30 mouse cellular contexts compared by ENCODE assay signal in the genomic region with DNA sequence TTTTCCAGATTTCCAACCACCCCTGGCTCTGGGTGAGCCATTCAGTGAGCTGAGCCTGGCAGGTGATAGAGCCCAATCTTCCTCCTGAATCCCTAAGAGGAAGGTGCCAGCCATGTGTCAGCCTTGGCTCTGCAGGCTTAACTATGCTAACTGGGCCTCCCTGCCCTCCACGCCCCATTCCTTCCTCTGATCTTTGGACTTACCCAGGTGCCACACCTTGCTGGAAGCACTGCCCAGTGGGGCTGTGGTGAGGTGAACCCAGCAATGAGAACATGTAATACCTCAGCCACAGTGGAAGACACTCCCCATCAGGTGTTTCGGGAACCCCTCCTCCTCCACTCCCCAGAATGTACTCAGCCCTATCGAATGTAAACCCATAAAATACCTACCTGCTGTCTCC. TPM values are rescaled to one million over a fixed set of nuclear protein-coding genes. Genes with fewer than 3 reads are reported as not detected.
DNase-seq lines count a peak whose midpoint lies in the region; ATAC-seq and TF ChIP-seq lines count a peak whose summit lies in the region.
"Had no signal": no experiment of that assay in that cellular context is flagged by ENCODE, and none has a peak within 500 bp of the region (broad histone marks: within the 10 kb centered on the region; RNA-seq: fewer than 3 reads in every experiment).

No protein-coding gene starts in this region.

- H3K27ac ChIP-seq in intestine, embryonic 14.5 days (ENCODE audit: low read depth): peak overlapping the region; percentile 29; the same call in 1 of the 2 replicates
- H3K27ac ChIP-seq in lung, postnatal 0 days (ENCODE audit: low read length): peak overlapping the region; percentile 26
- no peak overlapping the region; the same call in 1 of the 2 replicates for H3K27ac ChIP-seq in stomach, embryonic 14.5 days (ENCODE audit: low read length)
- no peak overlapping the region for H3K27ac ChIP-seq in forebrain, embryonic 10.5 days
- H3K27ac ChIP-seq: hindbrain, embryonic 10.5 days; hindbrain, postnatal 0 days; kidney, postnatal 0 days; limb, embryonic 10.5 days; liver, embryonic 15.5 days; macrophage had no signal

- 0 out of 2 replicates have a peak overlapping the region, but pooled peaks have one; percentile 8 for H3K4me3 ChIP-seq in G1E (ENCODE audit: low read depth, low read length)
- no peak overlapping the region for H3K4me3 ChIP-seq in intestine, embryonic 14.5 days (ENCODE audit: low read depth, low read length)
- H3K4me3 ChIP-seq in lung, postnatal 0 days (ENCODE audit: low read depth, low read length): no peak overlapping the region
- H3K4me3 ChIP-seq in stomach, embryonic 14.5 days (ENCODE audit: low read depth, low read length): no peak overlapping the region
- H3K4me3 ChIP-seq in forebrain, embryonic 10.5 days: no peak overlapping the region
- H3K4me3 ChIP-seq: heart, embryonic 12.5 days; hindbrain, embryonic 10.5 days; limb, embryonic 10.5 days; liver, embryonic 15.5 days had no signal

- no peak for ATAC-seq in G1E (ENCODE audit: extremely low read depth, insufficient number of reproducible peaks, low FRiP score, poor library complexity, severe bottlenecking)
- ATAC-seq in intestine, embryonic 14.5 days (replicated peaks; ENCODE audit: low FRiP score, low TSS enrichment, low read depth): peak; percentile 87
- peak; percentile 78 for ATAC-seq in lung, postnatal 0 days
- ATAC-seq in stomach, embryonic 14.5 days (ENCODE audit: insufficient number of reproducible peaks, insufficient read depth, low FRiP score, low read depth): peak; percentile 86
- ATAC-seq in CD4-positive, CD25-positive, alpha-beta regulatory T cell, adult 4 months: no peak
- ATAC-seq: forebrain, embryonic 16.5 days; hindbrain, postnatal 0 days had no signal

- no peak overlapping the region for H3K4me2 ChIP-seq in intestine, embryonic 14.5 days (ENCODE audit: low read length)
- H3K4me2 ChIP-seq in lung, postnatal 0 days (replicated peaks; ENCODE audit: low read depth, low read length): no peak overlapping the region
- no peak overlapping the region for H3K4me2 ChIP-seq in stomach, embryonic 14.5 days (replicated peaks; ENCODE audit: low read depth, low read length)
- H3K4me2 ChIP-seq: heart, embryonic 12.5 days; liver, embryonic 15.5 days had no signal

- no peak for TF ChIP-seq EP300 in lung, postnatal 0 days (IDR thresholded peaks at IDR 0.05)

- H3K27me3 ChIP-seq in G1E (ENCODE audit: insufficient read depth, low read length): no peaks in the 10 kb centered on the region
- H3K27me3 ChIP-seq in intestine, embryonic 14.5 days (replicated peaks; ENCODE audit: control insufficient read depth, insufficient read depth, low read length): no peaks in the 10 kb centered on the region
- no peaks in the 10 kb centered on the region for H3K27me3 ChIP-seq in lung, postnatal 0 days (replicated peaks; ENCODE audit: insufficient read depth, low read length)
- no peaks in the 10 kb centered on the region for H3K27me3 ChIP-seq in stomach, embryonic 14.5 days (ENCODE audit: control insufficient read depth, insufficient read depth, low read length)
- H3K27me3 ChIP-seq in forebrain, embryonic 10.5 days (ENCODE audit: poor library complexity, severe bottlenecking): no peaks in the 10 kb centered on the region
- H3K27me3 ChIP-seq: heart, embryonic 12.5 days; liver, embryonic 15.5 days had no signal

- H3K9ac ChIP-seq in intestine, embryonic 14.5 days (ENCODE audit: low read length): no peak overlapping the region
- no peak overlapping the region for H3K9ac ChIP-seq in lung, postnatal 0 days (replicated peaks; ENCODE audit: low read depth)
- H3K9ac ChIP-seq in stomach, embryonic 14.5 days (replicated peaks; ENCODE audit: low read depth, low read length): no peak overlapping the region
- H3K9ac ChIP-seq: heart, embryonic 12.5 days; liver, embryonic 15.5 days had no signal

- 71% methylated on average over 3 of the region's 3 CpGs for WGBS in intestine, embryonic 14.5 days
- 63% methylated on average over 3 of the region's 3 CpGs for WGBS in lung, postnatal 0 days
- 77% methylated on average over 3 of the region's 3 CpGs for WGBS in stomach, embryonic 14.5 days
- 96% methylated on average over 3 of the region's 3 CpGs for WGBS in forebrain, embryonic 10.5 days

- DNase-seq in G1E (ENCODE audit: low spot score): no peak
- DNase-seq in intestine, embryonic 14.5 days (ENCODE audit: low spot score): peak; percentile 68
- DNase-seq in lung, postnatal 0 days (ENCODE audit: low spot score): peak; percentile 83
- DNase-seq in gastrocnemius, postnatal 36 days: no peak
- no peak for DNase-seq in forebrain, embryonic 10.5 days (ENCODE audit: extremely low spot score, low spot score)
- DNase-seq: adrenal gland, postnatal 14 days; B cell, adult 2 months; cerebellum, adult 2 months; cerebellum, postnatal 25 days; gastrocnemius, postnatal 10 days; heart, adult 11 months; heart, postnatal 10 days; kidney, adult 2 months; liver; thymus, postnatal 14 days had no signal

- H3K9me3 ChIP-seq in G1E (replicated peaks): peaks cover 77% of the 10 kb centered on the region
- no peaks in the 10 kb centered on the region for H3K9me3 ChIP-seq in intestine, embryonic 14.5 days (ENCODE audit: control insufficient read depth, low read length)
- no peaks in the 10 kb centered on the region for H3K9me3 ChIP-seq in lung, postnatal 0 days (ENCODE audit: low read length)
- no peaks in the 10 kb centered on the region for H3K9me3 ChIP-seq in stomach, embryonic 14.5 days (ENCODE audit: control insufficient read depth, low read depth, low read length)
- H3K9me3 ChIP-seq in forebrain, embryonic 10.5 days: no peaks in the 10 kb centered on the region
- H3K9me3 ChIP-seq: heart, embryonic 12.5 days; hindbrain, embryonic 10.5 days; limb, embryonic 10.5 days; liver, embryonic 15.5 days had no signal

- intact Hi-C loops in gastrocnemius, postnatal 36 days (cut with DNase I): no loop called here

- no peaks in the 10 kb centered on the region for H3K4me1 ChIP-seq in G1E (ENCODE audit: insufficient read depth, low read depth, low read length)
- peaks cover 16% of the 10 kb centered on the region for H3K4me1 ChIP-seq in intestine, embryonic 14.5 days (replicated peaks; ENCODE audit: control insufficient read depth, insufficient read depth, low read length)
- H3K4me1 ChIP-seq in lung, postnatal 0 days (ENCODE audit: insufficient read depth, low read depth, low read length): no peaks in the 10 kb centered on the region
- peaks cover 4% of the 10 kb centered on the region; the same call in 1 of the 2 replicates for H3K4me1 ChIP-seq in stomach, embryonic 14.5 days (ENCODE audit: control insufficient read depth, insufficient read depth, low read length)
- H3K4me1 ChIP-seq in forebrain, embryonic 10.5 days: peaks cover 31% of the 10 kb centered on the region

- no peak for TF ChIP-seq CTCF in G1E (IDR thresholded peaks at IDR 0.05; ENCODE audit: low read depth, low read length)
- TF ChIP-seq CTCF in lung, postnatal 0 days (IDR thresholded peaks at IDR 0.05): no peak

- no peaks in the 10 kb centered on the region for H3K36me3 ChIP-seq in G1E (replicated peaks)
- H3K36me3 ChIP-seq in intestine, embryonic 14.5 days (ENCODE audit: control insufficient read depth, insufficient read depth, low read length): peaks cover 59% of the 10 kb centered on the region
- H3K36me3 ChIP-seq in lung, postnatal 0 days (ENCODE audit: insufficient read depth, low read length): 0 out of 2 replicates have a peak, but pooled peaks cover 3% of the 10 kb centered on the region
- peaks cover 30% of the 10 kb centered on the region for H3K36me3 ChIP-seq in stomach, embryonic 14.5 days (ENCODE audit: control insufficient read depth, insufficient read depth, low read length)
- peaks cover 92% of the 10 kb centered on the region for H3K36me3 ChIP-seq in forebrain, embryonic 10.5 days (replicated peaks)
- H3K36me3 ChIP-seq: liver, embryonic 15.5 days had no signal

RNA-seq across cellular contexts. Expression of gene Tmem98, which starts 10.1 kb away (rescaled TPM):
- total RNA-seq in G1E (2014; fragmentation: Nextera tagmentation): not detected in 2 replicates
- total RNA-seq in G1E (2017): not detected in 2 replicates
- polyA plus RNA-seq in G1E (2012): not detected in 2 replicates
- polyA plus RNA-seq in intestine, embryonic 14.5 days (2014; fragmentation: Nextera tagmentation; extraction: Ambion mirVana): 180 TPM in 2 replicates
- polyA plus RNA-seq in lung, postnatal 0 days (2015; fragmentation: Nextera tagmentation; extraction: Ambion mirVana): 72.1 and 82.0 TPM in 2 replicates
- 128 and 132 TPM in 2 replicates for polyA plus RNA-seq in stomach, embryonic 14.5 days (2014; fragmentation: Nextera tagmentation; extraction: Ambion mirVana)
- 1 to 10 TPM; 1.3 to 1.9 TPM for total RNA-seq in gastrocnemius, postnatal 36 days (2021)
- 92.0 and 95.6 TPM in 2 replicates for polyA plus RNA-seq in forebrain, embryonic 10.5 days (2016; fragmentation: Nextera tagmentation; extraction: Ambion mirVana)
- not detected for polyA plus RNA-seq in CD4-positive, CD25-positive, alpha-beta regulatory T cell, adult 4 months (2017; shearing (Covaris generic))
- polyA plus RNA-seq: macrophage had no signal

RNA-seq across cellular contexts. Expression of gene Spaca3, which starts 38.1 kb away (rescaled TPM):
- total RNA-seq in G1E (2014; fragmentation: Nextera tagmentation) (not detected in 2 replicates), G1E (2017) (not detected in 2 replicates)
- polyA plus RNA-seq in G1E (2012): not detected in 2 replicates
- not detected in 2 replicates for polyA plus RNA-seq in intestine, embryonic 14.5 days (2014; fragmentation: Nextera tagmentation; extraction: Ambion mirVana)
- not detected in 2 replicates for polyA plus RNA-seq in lung, postnatal 0 days (2015; fragmentation: Nextera tagmentation; extraction: Ambion mirVana)
- not detected in 2 replicates for polyA plus RNA-seq in stomach, embryonic 14.5 days (2014; fragmentation: Nextera tagmentation; extraction: Ambion mirVana)
- total RNA-seq in gastrocnemius, postnatal 36 days (2021): not detected
- polyA plus RNA-seq in forebrain, embryonic 10.5 days (2016; fragmentation: Nextera tagmentation; extraction: Ambion mirVana): not detected in 2 replicates
- polyA plus RNA-seq in CD4-positive, CD25-positive, alpha-beta regulatory T cell, adult 4 months (2017; shearing (Covaris generic)): not detected
- total RNA-seq: adrenal gland, postnatal 14 days; gastrocnemius, postnatal 10 days; heart, postnatal 10 days; hindbrain, postnatal 0 days; layer of hippocampus, postnatal 14 days; left cerebral cortex, adult 8-10 months; midbrain, postnatal 0 days had no signal
- polyA plus RNA-seq: cerebellum, adult 2 months; embryonic facial prominence, embryonic 14.5 days; forebrain, embryonic 16.5 days; heart, embryonic 12.5 days; hindbrain, embryonic 10.5 days; hindbrain, postnatal 0 days; kidney, adult 2 months; kidney, postnatal 0 days; limb, embryonic 10.5 days; liver, embryonic 15.5 days; macrophage; midbrain, postnatal 0 days; neural tube, embryonic 14.5 days had no signal

RNA-seq across cellular contexts. Expression of gene Myo1d, which starts 40.3 kb away (rescaled TPM):
- total RNA-seq in G1E (2014; fragmentation: Nextera tagmentation) (not detected in 2 replicates), G1E (2017) (not detected in 2 replicates)
- not detected in 2 replicates for polyA plus RNA-seq in G1E (2012)
- 45.4 and 50.1 TPM in 2 replicates for polyA plus RNA-seq in intestine, embryonic 14.5 days (2014; fragmentation: Nextera tagmentation; extraction: Ambion mirVana)
- polyA plus RNA-seq in lung, postnatal 0 days (2015; fragmentation: Nextera tagmentation; extraction: Ambion mirVana): 26.4 and 29.6 TPM in 2 replicates
- 24.3 and 25.8 TPM in 2 replicates for polyA plus RNA-seq in stomach, embryonic 14.5 days (2014; fragmentation: Nextera tagmentation; extraction: Ambion mirVana)
- total RNA-seq in gastrocnemius, postnatal 36 days (2021): 1 to 10 TPM; 3.0 to 3.5 TPM
- 2.0 and 2.3 TPM in 2 replicates for polyA plus RNA-seq in forebrain, embryonic 10.5 days (2016; fragmentation: Nextera tagmentation; extraction: Ambion mirVana)
- polyA plus RNA-seq in CD4-positive, CD25-positive, alpha-beta regulatory T cell, adult 4 months (2017; shearing (Covaris generic)): 1 to 10 TPM in 1 of 2 experiments, under 1 TPM in 1; 0.70 to 1.1 TPM

Comparison
In these comparisons a context has a peak if more than half of its experiments do, and no peak if none do; other contexts are left out.
1. ATAC-seq: peak in intestine, embryonic 14.5 days (single experiment), lung, postnatal 0 days (single experiment) and stomach, embryonic 14.5 days (single experiment); none in G1E (single experiment) and CD4-positive, CD25-positive, alpha-beta regulatory T cell, adult 4 months (single experiment).
2. DNase-seq: peak in intestine, embryonic 14.5 days (single experiment) and lung, postnatal 0 days (single experiment); none in G1E (single experiment), gastrocnemius, postnatal 36 days (0 of 2) and forebrain, embryonic 10.5 days (single experiment).
3. H3K27ac ChIP-seq: peak in intestine, embryonic 14.5 days (single experiment) and lung, postnatal 0 days (single experiment); none in stomach, embryonic 14.5 days (single experiment) and forebrain, embryonic 10.5 days (single experiment).
4. RNA of gene Tmem98, which starts 10.1 kb away (polyA plus RNA-seq): 180 TPM in intestine, embryonic 14.5 days, 128 to 132 TPM in stomach, embryonic 14.5 days, 92.0 to 95.6 TPM in forebrain, embryonic 10.5 days and 72.1 to 82.0 TPM in lung, postnatal 0 days; not detected in CD4-positive, CD25-positive, alpha-beta regulatory T cell, adult 4 months and not detected in G1E; every median in the first group is over 10 times any median in the second.